Mouse (Mus musculus): ENCODE results near the gene Gm128. TPM values are rescaled to one million over a fixed set of nuclear protein-coding genes. Genes with fewer than 3 reads are reported as not detected.

Gm128 gene
- 5.9 TPM for polyA plus RNA-seq (2014; fragmentation: Illumina TruSeq; extraction: RNeasy Lipid Tissue Mini Kit (QIAGEN cat#74804); ENCODE audit: low read depth, low replicate concordance)

DNA sequence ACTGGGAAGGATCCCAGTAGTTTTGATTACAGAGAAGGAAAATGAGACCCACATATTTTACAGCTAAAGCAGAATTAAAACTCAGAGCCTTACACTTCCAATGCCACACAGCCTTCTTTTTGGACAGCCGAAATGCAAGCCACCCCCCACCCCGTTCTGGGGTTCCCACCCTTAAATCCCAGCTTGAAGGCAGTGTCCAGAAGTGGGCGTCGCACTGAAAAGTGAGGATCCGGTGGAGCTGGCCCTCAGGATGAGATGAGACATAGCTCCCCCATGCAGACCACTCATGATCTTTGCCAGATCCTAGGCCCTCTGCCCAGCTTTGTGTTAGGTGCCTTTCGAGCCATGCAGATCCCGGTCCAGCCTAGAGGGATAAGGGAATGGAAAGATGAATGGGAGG lies at the start of gene Gm128:
TSS of gene Gm128 (minus strand) at position 101 of the 400 bp plus-strand sequence.

GRCm38 (mm10) chr3:95281216-95282126 lies 40.1 kb upstream of the Gm128 start, which contains the start of the genes Mindy1 and Prune1:
Gene Mindy1, plus strand, starts transcription at chr3:95281345.
Gene Prune1, minus strand, starts transcription at chr3:95282076.

GRCm38 (mm10) chr3:95250783-95251424 lies 9.5 kb upstream of the Gm128 start, which contains the start of gene Bnipl:
Gene Bnipl, minus strand, starts transcription at chr3:95251193.

DNA sequence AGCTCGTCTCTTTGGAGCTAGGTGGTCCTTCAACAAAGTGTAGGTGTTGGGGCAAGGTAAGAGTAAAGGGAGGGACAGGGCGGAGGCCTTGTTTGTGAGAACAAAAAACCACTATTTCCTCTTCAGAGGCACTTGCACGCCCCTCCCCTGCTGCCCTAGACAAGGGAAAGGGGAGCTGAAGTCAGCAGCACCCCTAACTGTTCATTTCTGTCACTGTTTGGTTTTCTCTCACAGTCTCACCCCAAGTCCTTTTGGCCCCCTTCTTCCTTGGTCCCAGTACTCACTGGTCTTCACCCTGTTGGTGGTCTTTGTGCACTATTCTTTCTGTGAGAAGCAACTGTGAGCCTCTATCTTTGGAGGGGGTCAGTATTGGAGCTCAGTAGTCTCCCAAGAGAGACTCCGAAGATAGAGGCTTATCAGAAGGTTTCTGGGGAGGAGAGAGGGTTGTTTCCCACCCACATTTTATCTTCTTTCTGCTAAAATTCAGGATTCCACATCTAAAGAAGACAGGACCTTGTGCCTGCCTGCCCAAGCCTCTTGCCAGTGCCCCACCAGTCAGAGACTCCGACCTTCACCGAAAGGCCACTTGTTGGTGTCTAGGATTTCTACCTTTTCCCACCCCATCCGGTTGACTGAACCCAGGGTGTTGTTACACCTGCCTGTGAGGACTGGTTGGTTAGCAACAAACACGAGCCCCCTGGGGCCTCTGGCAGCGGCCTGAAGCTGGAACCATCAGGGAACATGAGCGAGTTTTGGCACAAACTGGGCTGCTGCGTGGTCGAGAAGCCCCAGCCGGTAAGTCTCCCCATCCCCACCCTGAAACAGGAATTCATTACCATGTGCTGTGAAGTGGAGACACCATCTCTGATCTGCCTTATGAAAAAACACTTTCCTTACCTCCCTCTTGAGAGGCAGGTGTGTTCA lies 9.8 kb downstream of the Gm128 start, which contains the start of gene Mllt11:
TSS of gene Mllt11 (minus strand) at position 874 of the 924 bp plus-strand sequence.

DNA sequence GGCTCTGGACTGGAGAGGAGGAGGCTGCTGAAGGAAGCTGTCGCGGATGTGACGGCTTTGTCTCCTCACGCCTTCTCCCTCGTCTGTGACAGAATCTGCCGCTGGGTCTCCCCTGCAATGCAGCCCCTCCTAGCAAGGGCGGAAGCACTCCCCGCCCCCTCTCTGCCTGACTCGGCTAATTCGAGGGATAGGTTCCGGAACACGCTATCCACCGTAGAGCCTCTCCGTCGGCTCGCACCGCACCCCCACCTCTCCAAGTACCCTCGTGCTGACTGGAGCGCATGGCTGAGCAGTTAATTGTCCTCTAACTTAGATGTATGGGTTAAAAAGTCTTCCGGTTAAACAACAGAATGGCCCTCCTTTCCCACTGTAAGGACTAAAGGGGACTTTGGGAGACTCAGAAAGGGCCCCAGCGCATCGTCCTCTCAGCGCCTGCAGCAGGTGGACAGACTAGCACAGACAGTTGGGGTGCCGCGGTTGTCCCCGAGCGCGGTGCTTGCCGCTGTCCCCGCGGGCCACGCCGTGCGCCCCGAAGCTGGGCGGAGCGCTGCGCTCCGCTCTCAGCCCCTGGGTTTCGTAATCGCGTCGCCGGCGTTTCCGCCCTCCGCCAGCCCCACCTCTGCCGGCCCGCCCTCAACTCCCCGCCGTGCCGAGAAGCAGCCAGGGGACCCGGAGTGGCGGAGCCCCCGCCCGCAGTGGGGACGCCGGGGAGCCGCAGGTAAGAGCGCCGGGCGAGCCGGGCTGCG lies 13.1 kb downstream of the Gm128 start, which contains the start of gene Cdc42se1:
TSS of gene Cdc42se1 (plus strand) at position 585 of the 746 bp plus-strand sequence.

DNA sequence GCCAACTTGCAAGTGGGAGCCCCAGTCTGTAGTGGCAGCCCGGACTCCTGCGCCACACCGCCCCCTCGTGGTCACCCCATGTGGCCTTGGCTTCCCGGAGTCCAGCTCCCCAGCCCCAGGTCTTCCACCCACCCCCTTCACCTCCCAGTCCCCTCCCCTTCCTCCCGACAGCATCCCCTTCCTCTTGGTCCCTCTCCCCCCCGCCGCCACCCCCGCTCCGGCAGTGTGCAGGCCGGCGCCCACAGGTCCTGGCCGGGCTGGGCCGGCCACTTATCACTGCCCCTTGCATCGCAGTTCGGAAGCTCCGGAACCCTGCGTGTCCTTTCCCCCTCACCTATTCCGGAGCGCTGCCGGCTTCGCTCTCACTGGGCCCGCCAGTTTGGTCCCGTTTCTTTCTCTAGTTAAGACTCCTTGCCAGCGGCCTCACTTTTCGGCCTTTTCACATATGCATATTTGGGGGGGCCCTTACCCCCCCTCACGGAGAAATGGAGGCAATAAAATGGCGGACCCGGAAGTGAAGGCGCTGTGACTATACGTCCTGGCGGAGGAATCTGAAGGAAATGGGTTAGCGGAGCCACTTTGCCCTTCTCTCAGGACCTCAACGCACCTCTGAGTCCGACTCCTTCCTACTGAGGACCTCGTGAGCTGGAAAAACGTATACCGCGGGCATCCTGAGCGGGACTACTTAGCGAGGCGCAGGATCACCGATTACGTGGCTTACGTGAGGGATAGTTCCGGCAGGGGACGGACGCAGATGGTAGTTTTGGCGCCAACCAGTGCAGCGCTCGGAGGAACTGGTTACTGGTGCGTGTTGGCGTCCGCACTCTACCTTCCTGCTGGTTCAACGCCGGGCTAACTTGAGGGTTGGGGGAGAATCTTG lies 23.9 kb downstream of the Gm128 start, which contains the start of gene Gabpb2:
TSS of gene Gabpb2 (minus strand) at position 662 of the 880 bp plus-strand sequence.

Other genes starting within 250 kb of the Gm128 start
- 24.9 TPM for gene Zfp687, start 226.2 kb downstream of the Gm128 start, polyA plus RNA-seq (2014; fragmentation: Illumina TruSeq; extraction: RNeasy Lipid Tissue Mini Kit (QIAGEN cat#74804); ENCODE audit: low read depth, low replicate concordance)
- gene Psmd4, start 199.0 kb downstream of the Gm128 start, polyA plus RNA-seq (2014; fragmentation: Illumina TruSeq; extraction: RNeasy Lipid Tissue Mini Kit (QIAGEN cat#74804); ENCODE audit: low read depth, low replicate concordance): 134 TPM
- gene Pip5k1a, start 134.7 kb downstream of the Gm128 start, polyA plus RNA-seq (2014; fragmentation: Illumina TruSeq; extraction: RNeasy Lipid Tissue Mini Kit (QIAGEN cat#74804); ENCODE audit: low read depth, low replicate concordance): 19.1 TPM
- gene Vps72, start 130.6 kb downstream of the Gm128 start, polyA plus RNA-seq (2014; fragmentation: Illumina TruSeq; extraction: RNeasy Lipid Tissue Mini Kit (QIAGEN cat#74804); ENCODE audit: low read depth, low replicate concordance): 45.3 TPM
- gene Tmod4, start 117.1 kb downstream of the Gm128 start, polyA plus RNA-seq (2014; fragmentation: Illumina TruSeq; extraction: RNeasy Lipid Tissue Mini Kit (QIAGEN cat#74804); ENCODE audit: low read depth, low replicate concordance): 0.31 TPM
- gene Scnm1, start 107.6 kb downstream of the Gm128 start, polyA plus RNA-seq (2014; fragmentation: Illumina TruSeq; extraction: RNeasy Lipid Tissue Mini Kit (QIAGEN cat#74804); ENCODE audit: low read depth, low replicate concordance): 34.3 TPM
- gene Lysmd1, start 107.5 kb downstream of the Gm128 start, polyA plus RNA-seq (2014; fragmentation: Illumina TruSeq; extraction: RNeasy Lipid Tissue Mini Kit (QIAGEN cat#74804); ENCODE audit: low read depth, low replicate concordance): 11.0 TPM
- gene Tnfaip8l2, start 99.2 kb downstream of the Gm128 start, polyA plus RNA-seq (2014; fragmentation: Illumina TruSeq; extraction: RNeasy Lipid Tissue Mini Kit (QIAGEN cat#74804); ENCODE audit: low read depth, low replicate concordance): 9.1 TPM
- gene Sema6c, start 81.1 kb downstream of the Gm128 start, polyA plus RNA-seq (2014; fragmentation: Illumina TruSeq; extraction: RNeasy Lipid Tissue Mini Kit (QIAGEN cat#74804); ENCODE audit: low read depth, low replicate concordance): 4.2 TPM
- gene Gabpb2, start 23.7 kb downstream of the Gm128 start, polyA plus RNA-seq (2014; fragmentation: Illumina TruSeq; extraction: RNeasy Lipid Tissue Mini Kit (QIAGEN cat#74804); ENCODE audit: low read depth, low replicate concordance): 18.6 TPM
- gene Cdc42se1, start 12.9 kb downstream of the Gm128 start, polyA plus RNA-seq (2014; fragmentation: Illumina TruSeq; extraction: RNeasy Lipid Tissue Mini Kit (QIAGEN cat#74804); ENCODE audit: low read depth, low replicate concordance): 69.2 TPM
- gene Mllt11, start 9.4 kb downstream of the Gm128 start, polyA plus RNA-seq (2014; fragmentation: Illumina TruSeq; extraction: RNeasy Lipid Tissue Mini Kit (QIAGEN cat#74804); ENCODE audit: low read depth, low replicate concordance): 22.7 TPM
- 3.7 TPM for gene Bnipl, start 9.6 kb upstream of the Gm128 start, polyA plus RNA-seq (2014; fragmentation: Illumina TruSeq; extraction: RNeasy Lipid Tissue Mini Kit (QIAGEN cat#74804); ENCODE audit: low read depth, low replicate concordance)
- gene Mindy1, start 39.7 kb upstream of the Gm128 start, polyA plus RNA-seq (2014; fragmentation: Illumina TruSeq; extraction: RNeasy Lipid Tissue Mini Kit (QIAGEN cat#74804); ENCODE audit: low read depth, low replicate concordance): 62.4 TPM
- 19.0 TPM for gene Prune1, start 40.5 kb upstream of the Gm128 start, polyA plus RNA-seq (2014; fragmentation: Illumina TruSeq; extraction: RNeasy Lipid Tissue Mini Kit (QIAGEN cat#74804); ENCODE audit: low read depth, low replicate concordance)
- 18.4 TPM for gene Anxa9, start 65.6 kb upstream of the Gm128 start, polyA plus RNA-seq (2014; fragmentation: Illumina TruSeq; extraction: RNeasy Lipid Tissue Mini Kit (QIAGEN cat#74804); ENCODE audit: low read depth, low replicate concordance)
- gene Cers2, start 73.2 kb upstream of the Gm128 start, polyA plus RNA-seq (2014; fragmentation: Illumina TruSeq; extraction: RNeasy Lipid Tissue Mini Kit (QIAGEN cat#74804); ENCODE audit: low read depth, low replicate concordance): 147 TPM
- gene Setdb1, start 115.6 kb upstream of the Gm128 start, polyA plus RNA-seq (2014; fragmentation: Illumina TruSeq; extraction: RNeasy Lipid Tissue Mini Kit (QIAGEN cat#74804); ENCODE audit: low read depth, low replicate concordance): 22.0 TPM
- gene 4930558C23Rik, start 161.2 kb upstream of the Gm128 start, polyA plus RNA-seq (2014; fragmentation: Illumina TruSeq; extraction: RNeasy Lipid Tissue Mini Kit (QIAGEN cat#74804); ENCODE audit: low read depth, low replicate concordance): 2.8 TPM
- 32.5 TPM for gene Arnt, start 192.8 kb upstream of the Gm128 start, polyA plus RNA-seq (2014; fragmentation: Illumina TruSeq; extraction: RNeasy Lipid Tissue Mini Kit (QIAGEN cat#74804); ENCODE audit: low read depth, low replicate concordance)

All from adipose tissue, adult 10 weeks (tissue).